Mouse (Mus musculus): ENCODE data around the gene Tgfbr1.

Tgfbr1 gene

GRCm38 (mm10) chr4:47352803-47353388, at the start of gene Tgfbr1:
Tgfbr1 (plus strand) TSS chr4:47353222.
- DNase-seq (ENCODE audit: low read depth in 1 of 2, low spot score in 2 of 2) = peak; percentile 94 to 97

- DNase-seq (ENCODE audit: low read depth in 1 of 2, low spot score in 2 of 2) = peak; percentile 50 to 60
Observed at GRCm38 (mm10) chr4:47303340-47303998, 49.6 kb upstream of the Tgfbr1 start.

- no peak for DNase-seq (ENCODE audit: low read depth in 1 of 2, low spot score in 2 of 2)
Observed at GRCm38 (mm10) chr4:47309886-47310625, 43.0 kb upstream of the Tgfbr1 start.

- DNase-seq (ENCODE audit: low read depth in 1 of 2, low spot score in 2 of 2) = no peak
Observed at GRCm38 (mm10) chr4:47310812-47311211, 42.2 kb upstream of the Tgfbr1 start.

- no peak for DNase-seq (ENCODE audit: low read depth in 1 of 2, low spot score in 2 of 2)
Observed at GRCm38 (mm10) chr4:47311467-47311866, 41.6 kb upstream of the Tgfbr1 start.

GRCm38 (mm10) chr4:47311929-47312328, 41.1 kb upstream of the Tgfbr1 start:
- DNase-seq (ENCODE audit: low read depth in 1 of 2, low spot score in 2 of 2) = no peak

GRCm38 (mm10) chr4:47312676-47313075, 40.3 kb upstream of the Tgfbr1 start:
- no peak for DNase-seq (ENCODE audit: low read depth in 1 of 2, low spot score in 2 of 2)

- no peak for DNase-seq (ENCODE audit: low read depth in 1 of 2, low spot score in 2 of 2)
Observed at GRCm38 (mm10) chr4:47313710-47314410, 39.2 kb upstream of the Tgfbr1 start.

GRCm38 (mm10) chr4:47315458-47315857, 37.6 kb upstream of the Tgfbr1 start:
- peak; percentile 55 to 60 for DNase-seq (ENCODE audit: low read depth in 1 of 2, low spot score in 2 of 2)

- DNase-seq (ENCODE audit: low read depth in 1 of 2, low spot score in 2 of 2) = no peak
Observed at GRCm38 (mm10) chr4:47316432-47316831, 36.6 kb upstream of the Tgfbr1 start.

GRCm38 (mm10) chr4:47319561-47320321, 33.3 kb upstream of the Tgfbr1 start:
- DNase-seq (ENCODE audit: low read depth in 1 of 2, low spot score in 2 of 2) = peak in 1 of 2 experiments; percentile 19

GRCm38 (mm10) chr4:47322315-47322714, 30.7 kb upstream of the Tgfbr1 start:
- DNase-seq (ENCODE audit: low read depth in 1 of 2, low spot score in 2 of 2) = no peak

- no peak for DNase-seq (ENCODE audit: low read depth in 1 of 2, low spot score in 2 of 2)
Observed at GRCm38 (mm10) chr4:47324206-47324605, 28.8 kb upstream of the Tgfbr1 start.

GRCm38 (mm10) chr4:47327782-47328181, 25.2 kb upstream of the Tgfbr1 start:
- no peak for DNase-seq (ENCODE audit: low read depth in 1 of 2, low spot score in 2 of 2)

- DNase-seq (ENCODE audit: low read depth in 1 of 2, low spot score in 2 of 2) = no peak
Observed at GRCm38 (mm10) chr4:47329285-47329684, 23.7 kb upstream of the Tgfbr1 start.

- no peak for DNase-seq (ENCODE audit: low read depth in 1 of 2, low spot score in 2 of 2)
Observed at GRCm38 (mm10) chr4:47330378-47331052, 22.5 kb upstream of the Tgfbr1 start.

- no peak for DNase-seq (ENCODE audit: low read depth in 1 of 2, low spot score in 2 of 2)
Observed at GRCm38 (mm10) chr4:47332812-47333343, 20.1 kb upstream of the Tgfbr1 start.

GRCm38 (mm10) chr4:47333541-47333940, 19.5 kb upstream of the Tgfbr1 start:
- no peak for DNase-seq (ENCODE audit: low read depth in 1 of 2, low spot score in 2 of 2)

GRCm38 (mm10) chr4:47336941-47337600, 16.0 kb upstream of the Tgfbr1 start:
- DNase-seq (ENCODE audit: low read depth in 1 of 2, low spot score in 2 of 2) = no peak
